Mouse (Mus musculus): ENCODE results near the gene Chga.

Chga gene

DNA sequence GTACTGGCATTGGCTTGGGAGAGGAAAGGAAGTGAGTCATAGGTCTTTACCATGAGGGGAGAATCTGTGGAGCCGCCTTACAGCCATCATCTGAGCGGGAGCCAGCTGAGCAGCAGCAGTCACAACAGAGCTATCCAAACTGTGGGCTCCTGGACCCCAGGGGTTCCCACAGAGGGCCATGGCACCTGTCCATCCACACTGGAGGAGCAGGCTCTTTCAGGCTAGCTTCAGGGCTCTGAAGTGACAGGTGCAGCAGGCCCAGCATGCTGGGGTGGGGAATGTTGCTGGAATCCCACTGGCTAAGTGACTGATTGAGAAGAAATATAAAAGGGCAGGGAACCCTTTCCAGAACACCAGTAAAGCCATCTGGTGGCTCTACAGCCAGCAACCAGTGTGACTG, 12.2 kb downstream of the Chga start:
- DNase-seq, result no peak

DNA sequence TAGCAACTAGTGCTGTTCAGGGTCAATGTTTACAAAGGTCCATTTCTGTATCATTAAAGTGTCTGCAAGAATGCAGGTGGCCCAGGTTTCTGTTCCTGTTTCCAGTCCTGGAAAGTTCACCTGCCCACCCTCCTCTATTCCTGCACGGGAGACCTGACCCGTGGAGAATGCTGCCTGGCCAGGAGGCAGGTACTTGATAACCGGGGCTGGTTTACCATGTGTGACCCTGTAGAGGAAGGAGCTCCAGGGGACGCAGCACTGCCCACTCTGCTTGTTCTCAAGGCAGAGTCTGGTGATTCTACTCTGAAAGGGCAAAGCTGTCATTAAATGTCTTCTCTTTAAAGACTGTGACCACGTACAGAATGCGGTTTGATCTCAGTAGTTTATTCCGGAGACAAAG, 13.4 kb downstream of the Chga start:
- DNase-seq, result no peak

DNA sequence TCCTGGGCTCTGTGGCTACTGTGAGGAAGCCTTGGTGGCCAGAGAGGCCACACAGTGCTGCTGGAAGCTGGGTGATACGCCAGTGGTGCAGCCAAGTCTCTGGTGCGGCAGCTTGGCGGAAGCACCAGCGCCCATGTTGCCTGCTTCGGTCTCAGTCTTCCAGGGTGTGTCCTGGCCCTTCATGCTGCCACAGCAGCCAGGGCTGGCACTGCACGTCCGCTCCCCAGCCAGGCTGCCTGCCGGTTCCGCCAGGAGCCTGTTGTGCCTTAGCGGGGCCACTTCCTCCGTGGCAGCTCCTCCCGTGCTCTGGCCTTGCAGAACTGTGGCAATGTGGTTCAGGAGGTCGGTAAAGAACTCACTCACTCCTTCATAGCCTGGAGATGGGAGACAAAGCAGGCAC, 15.3 kb downstream of the Chga start:
- no peak for DNase-seq

DNA sequence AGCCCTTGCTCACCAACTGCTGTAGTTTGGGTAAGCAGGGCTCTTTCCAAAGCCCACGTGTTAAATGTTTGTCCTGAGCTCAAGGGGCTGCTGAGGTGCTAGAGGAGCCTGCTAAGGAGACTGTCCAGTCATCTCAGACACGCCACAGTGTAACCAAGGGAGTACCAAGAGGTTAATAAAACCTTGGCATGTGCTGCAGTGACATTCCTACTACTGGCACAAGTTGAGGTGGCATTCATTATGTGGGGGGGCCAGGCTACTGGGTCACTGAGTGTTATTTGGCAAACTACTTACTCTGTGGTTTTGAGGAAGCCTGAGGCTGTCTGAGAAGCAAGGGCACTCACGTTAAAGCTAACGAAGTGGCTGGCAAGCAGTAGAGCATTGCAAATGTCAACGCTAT, 16.0 kb downstream of the Chga start:
- no peak for DNase-seq

DNA sequence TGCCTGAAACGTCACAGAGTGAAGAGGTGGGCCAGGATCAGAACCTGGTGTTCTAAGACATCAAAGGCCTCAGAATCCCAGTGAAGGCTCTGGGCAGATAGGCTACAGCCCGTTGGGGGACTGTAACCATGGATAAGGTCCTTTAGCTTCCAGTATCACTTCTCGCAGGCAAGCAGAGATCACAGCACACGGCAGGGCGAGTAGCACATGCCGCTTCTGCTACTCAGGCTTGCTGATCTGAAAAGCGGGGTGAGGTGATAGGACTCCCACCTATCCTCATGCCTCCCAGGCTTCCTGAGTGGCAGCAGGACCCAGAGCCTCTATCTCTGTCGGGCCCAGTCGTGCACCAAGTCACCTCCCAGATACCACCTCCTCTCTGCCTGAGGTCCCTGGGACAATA, 16.9 kb downstream of the Chga start:
- no peak for DNase-seq

DNA sequence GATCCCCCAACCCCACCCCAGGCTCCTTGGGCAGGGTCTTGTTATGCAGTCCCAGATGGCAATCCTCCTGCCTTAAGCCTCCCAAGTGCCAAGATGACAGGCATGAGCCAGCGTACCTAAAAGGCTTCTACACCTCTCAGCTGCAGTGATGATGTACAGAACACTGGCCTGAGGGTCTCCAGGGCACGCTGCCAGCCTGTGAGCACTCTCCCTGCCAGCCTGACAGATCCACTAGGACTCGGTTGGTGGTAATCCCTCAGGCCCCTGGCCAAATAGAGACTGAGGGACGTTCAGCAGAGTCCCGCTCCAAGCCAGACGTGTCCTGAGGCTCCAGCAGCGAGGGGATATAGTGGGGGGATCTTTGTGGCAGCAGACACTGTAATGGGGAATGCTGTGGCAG, 18.3 kb downstream of the Chga start:
- DNase-seq, result no peak

DNA sequence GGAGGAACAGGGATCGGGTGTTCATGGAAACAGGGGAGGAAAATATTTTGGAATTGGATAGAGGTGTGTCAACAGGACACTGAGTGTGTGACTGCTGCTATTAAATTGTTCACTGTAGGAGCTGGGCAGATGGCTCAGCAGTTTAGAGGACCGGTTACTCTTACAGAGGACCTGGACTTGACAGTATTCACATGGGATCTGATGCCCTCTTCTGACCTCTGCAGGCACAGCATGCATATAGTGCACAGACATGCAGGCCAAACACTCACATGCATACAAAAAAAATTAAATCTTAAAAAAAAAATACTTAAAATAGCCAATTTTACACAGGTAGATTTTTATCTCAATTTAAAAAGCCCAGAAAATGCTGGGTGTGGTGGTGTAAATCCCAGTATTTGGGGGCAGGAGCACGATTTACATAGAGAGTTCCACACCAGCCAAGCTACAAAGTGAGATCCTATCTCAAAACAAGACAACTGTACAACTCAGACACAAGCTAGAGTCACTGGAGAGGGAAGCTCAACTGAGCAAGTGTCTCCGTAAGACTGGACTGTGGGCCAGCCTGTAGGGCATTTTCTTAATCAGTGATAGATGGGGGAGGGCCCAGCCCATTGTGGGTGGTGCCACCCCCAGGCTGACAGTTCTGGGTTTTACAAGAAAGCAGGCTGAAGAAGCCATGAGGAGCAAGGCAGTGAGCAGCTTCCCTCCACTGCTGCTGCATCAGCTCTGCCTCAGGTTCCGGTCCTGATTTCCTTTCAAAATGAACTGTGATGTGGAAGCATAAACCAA, 21.0 kb downstream of the Chga start:
- DNase-seq, result peak; percentile 55

DNA sequence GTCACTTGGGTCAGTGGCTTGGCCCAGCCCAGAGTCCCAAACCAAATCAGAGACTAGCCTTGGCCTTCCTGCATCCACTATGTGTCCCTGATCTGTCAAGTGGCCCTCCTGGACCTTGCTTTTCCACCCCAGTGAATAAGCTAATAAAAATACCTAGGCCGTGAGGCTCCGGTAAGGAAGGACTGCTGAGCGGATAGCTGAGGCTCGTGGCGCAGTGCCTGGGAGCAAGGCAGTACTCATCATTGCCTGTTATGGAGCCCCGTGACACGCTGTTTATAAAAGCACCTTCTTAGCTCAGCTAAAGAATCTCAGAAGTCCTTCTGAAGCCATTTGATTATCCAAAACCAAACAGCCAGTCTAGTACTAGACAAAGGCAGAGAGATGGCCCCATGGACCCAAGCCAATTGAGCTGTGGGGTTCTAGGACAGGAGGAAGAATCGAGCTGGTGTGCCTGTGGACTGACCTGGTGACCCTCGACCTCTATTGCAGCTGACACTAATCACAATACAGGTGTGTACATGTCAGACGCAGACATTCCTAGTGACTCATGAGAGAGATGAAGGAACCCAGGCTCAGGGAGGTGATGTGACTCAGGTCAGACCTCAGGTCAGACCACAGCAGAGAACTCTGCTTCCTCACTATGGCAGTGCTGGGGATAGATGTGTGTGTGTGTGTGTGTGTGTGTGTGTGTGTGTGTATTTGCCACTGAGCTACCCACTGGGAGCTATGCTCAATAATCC, 22.1 kb downstream of the Chga start:
- DNase-seq, result no peak

DNA sequence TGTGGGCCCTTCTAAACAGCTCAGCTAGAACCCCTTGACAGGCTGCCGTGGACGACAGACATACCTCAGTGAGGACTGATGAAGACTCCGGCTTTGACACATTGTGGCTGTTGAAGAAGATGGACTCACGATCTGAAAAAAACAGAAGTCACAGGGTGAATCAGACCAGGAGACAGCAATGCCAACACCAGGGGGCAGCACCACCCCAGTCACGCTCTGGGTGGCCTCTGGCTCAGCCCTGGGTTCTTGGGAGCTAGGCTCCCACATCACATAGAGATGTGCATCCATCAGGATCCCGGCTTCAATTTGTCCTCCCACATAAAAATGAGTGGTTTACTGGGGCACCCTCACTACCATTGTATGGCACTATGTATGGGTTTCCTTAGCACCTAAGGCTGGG, 24.3 kb downstream of the Chga start:
- DNase-seq, result peak; percentile 92

DNA sequence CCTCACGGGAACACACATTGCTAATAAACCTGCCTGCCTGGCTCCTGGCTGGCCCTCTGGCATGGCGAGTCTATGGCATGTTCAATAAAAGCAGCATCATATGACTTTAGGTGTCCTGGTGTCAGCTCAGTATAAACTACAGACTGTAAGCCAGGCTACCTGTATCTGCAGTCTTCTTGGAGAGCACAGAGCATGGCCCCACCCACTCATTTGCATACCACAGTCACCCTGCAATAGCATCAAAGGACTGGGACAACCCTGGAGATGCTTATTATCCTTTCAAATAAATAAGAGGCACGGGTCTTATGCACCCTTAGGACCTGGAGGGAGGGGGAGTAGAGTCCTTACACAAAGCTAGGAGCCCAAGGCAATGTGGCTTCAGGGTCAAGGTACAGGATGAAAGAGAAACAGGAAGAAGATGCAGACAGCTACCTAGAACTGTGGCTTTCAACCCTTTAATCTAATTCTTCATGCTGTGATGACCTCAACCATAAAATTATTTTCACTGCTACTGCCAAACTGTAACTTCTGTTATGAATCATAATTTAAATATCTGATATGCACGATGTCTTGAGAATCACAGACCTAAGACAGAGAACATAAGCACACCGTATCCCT, 26.9 kb downstream of the Chga start:
- no peak for DNase-seq

DNA sequence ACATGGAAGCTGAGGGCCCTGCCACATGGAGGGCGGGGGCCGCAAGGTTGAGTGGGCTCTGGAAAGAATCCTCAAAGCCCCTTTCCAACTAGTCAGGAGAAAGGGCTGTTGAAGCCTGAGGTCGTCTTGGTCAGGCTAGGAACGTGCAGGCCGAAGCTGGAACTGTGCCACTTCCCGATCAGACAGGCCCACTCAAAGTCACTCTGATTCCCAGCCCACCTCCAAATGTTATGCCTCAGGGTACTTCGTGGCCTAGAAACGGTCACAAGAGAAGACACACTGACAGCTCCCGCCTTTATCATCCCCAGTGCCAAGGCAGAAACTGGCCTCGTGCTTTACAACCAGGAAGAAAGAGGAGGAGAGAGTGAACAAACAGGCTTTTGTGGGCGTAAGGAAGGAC, 27.7 kb downstream of the Chga start:
- DNase-seq, result no peak

DNA sequence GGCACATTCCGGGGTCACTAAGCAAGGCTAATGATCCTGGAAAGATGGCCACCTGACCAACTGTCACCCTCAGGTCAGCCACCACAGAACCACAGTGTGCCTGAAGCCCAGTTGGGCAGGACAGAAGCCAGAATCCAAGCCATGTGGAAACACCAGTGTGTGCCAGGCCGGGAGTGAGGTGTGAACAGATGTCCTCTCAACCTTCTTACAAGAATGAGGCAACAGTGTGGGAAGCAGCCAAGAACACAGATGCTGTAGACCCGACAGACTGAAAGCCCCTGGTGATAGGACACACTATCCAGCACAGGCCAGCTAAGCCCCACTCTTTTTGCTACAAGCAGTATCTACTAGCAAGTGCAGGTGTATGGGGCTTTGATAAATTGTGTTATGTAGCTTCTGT, 30.6 kb downstream of the Chga start:
- DNase-seq, result no peak

DNA sequence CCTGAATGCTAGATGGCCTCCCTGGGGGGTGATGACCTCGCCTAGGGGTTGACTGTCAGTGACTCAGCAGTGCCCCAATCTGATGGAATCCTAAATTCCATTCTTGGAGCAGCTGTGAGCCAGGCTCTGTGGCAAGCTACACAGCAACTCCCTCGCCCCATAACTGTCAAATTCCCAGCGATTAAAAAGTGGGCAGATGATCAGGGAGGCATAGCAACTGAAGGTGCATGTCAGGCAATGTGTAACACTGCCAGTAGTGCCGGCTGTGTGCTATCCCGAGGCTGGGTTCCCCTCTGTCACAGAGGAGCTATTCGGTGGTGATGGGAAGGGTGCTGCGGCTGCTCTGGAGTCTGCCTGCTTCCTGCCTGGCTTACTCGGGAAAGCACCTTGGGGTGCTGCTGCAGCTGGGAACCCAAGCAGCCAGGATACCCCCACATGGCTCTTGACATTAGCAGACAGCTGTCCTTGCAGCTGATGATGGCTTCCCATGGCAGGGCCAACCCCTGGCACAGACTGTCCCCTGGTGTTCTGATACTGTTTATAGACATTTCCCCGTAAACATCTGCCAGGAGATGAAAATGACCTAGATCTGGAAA, 31.6 kb downstream of the Chga start:
- DNase-seq, result no peak

DNA sequence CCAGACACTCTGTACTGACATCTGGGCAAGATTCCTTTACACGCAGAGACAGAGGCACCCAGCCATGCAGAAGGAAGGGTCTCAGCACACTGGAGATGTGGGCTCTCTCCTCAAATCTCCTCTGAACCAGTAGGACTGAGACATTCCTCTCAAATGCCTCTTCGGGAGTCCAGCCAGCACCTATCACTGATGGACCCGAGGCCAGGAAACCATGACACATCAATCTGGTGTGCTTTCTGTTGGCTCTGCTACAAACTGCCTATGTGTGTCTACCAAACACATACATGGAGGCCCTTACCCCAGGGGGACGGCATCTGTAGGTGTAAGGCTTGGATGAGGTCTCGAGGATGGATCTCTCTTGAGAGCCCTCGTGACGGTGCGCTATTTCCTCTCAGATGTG, 32.3 kb downstream of the Chga start:
- DNase-seq, result no peak

DNA sequence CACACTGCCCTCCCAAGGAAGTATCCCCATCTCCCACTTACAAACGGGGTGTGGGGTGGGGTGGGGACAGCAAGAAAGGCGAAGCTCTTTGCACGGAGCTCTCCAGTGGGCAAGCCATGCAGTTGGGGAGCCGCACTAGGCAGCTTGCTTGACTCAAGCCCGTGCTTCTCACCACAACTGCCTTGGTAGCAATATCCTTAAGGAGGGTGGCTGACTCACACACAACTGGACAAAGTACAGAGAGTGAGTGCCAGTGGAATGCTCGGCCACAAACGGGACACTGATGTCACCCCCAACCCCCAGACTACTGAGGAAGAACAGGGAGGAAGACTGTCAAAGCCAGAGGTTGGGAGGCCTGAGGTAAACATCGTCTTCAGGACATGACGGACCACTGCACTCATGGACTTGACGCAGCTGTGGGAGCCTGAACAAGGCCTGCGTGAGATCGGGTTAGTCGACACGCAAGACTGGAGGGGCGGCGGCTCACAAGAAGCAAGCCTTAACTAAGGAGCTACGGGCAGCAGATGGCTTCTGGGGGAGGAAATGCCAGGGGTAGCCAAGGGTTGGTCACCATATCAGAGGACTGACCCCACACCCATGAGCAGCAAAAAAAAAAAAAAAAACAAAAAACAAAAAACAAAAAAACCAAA, 36.1 kb downstream of the Chga start:
- DNase-seq, result no peak

DNA sequence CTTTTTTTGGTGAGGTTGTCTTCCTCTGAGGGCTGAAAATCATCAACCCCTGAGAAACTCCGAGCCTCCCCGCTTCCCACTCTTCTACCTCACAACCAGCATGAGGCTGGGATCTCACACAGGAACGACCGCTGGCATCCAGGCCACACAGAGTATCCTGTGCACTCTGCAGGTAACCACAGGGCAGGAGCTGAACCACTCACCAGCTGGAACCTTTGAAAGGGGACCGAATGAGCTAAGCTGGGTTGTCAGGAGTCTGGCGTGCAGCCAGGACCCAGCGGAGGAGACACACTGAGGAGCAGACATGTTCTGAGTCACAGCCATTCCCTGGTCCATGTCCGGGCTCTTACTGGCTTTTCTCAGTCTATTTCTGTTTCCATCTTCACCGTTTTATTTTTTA, 38.9 kb downstream of the Chga start:
- peak; percentile 74 for DNase-seq

DNA sequence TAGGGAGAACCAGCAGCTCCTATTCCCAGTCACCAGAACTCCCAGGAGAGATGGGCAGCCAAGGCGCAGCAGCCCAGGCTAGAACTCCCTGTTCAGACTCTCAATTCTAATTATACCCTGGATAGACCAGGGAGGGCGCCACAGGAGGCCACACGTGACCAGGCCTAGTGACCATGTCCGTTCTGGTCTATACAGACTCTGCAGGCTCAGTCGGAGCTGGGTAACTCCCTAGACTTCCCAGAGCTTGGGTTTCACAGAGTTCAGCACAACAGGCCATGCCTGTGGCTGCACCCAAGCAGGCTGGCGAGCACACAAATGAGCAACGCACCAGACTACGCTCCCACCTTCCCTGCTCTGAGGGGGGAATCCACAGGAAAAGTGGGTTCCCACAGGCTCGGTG, 39.9 kb downstream of the Chga start:
- DNase-seq, result no peak

DNA sequence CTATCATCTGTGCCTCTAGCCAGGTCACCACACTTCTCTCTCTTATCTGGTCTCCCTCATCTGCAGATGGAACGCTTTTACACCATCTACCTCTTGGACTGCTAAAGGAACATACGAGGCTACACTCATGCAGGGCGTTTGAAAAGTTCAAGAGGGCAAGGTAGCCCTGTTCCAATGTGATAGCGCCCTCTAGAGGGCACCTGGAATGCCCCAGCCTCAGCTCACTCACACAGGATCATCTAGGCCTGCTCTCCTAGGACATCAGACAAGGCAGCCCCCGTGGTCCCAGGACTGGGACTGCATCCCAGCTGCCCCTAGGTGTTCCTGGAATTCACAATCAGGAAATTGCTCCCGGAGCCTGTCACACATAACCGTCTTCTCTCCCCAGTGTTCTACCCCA, 41.6 kb downstream of the Chga start:
- peak; percentile 39 for DNase-seq

DNA sequence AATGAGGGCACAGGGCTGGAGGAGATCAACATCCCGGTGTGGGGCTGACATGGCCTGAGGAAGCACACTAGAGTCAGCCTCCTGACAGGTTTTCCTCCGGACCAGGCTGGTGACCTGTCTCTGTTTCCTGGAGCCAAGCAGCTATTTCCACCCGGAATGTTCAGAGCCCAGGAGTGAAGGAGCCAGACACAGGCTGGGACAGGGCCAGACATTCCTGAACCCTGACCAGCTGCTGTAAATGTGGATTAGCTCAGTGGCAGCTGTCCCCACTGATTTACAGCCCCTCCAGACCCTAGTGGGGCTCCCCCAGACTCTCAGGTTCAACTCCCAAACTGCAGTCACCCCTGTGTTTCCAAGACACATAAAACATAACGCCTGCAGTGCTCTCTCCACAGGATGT, 42.7 kb downstream of the Chga start:
- DNase-seq, result peak; percentile 79

DNA sequence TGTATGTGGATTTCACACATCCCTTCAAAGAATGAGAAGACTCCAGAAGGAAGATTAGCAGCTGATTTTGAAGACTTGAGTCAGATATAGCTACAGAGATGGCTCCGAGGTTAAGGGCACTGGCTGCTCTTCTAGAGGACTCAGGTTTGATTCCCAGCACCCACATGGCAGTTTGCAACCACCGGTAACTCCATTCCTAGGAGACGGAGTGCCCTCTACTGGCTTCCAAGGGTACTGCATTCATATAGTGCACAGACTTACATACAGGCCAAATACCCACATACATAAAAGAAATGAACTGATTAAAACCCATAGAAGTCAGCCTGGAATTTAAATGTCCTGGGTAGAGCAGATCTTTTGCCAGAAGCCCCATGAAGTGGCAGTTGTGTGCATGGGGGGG, 43.8 kb downstream of the Chga start:
- DNase-seq, result no peak

DNA sequence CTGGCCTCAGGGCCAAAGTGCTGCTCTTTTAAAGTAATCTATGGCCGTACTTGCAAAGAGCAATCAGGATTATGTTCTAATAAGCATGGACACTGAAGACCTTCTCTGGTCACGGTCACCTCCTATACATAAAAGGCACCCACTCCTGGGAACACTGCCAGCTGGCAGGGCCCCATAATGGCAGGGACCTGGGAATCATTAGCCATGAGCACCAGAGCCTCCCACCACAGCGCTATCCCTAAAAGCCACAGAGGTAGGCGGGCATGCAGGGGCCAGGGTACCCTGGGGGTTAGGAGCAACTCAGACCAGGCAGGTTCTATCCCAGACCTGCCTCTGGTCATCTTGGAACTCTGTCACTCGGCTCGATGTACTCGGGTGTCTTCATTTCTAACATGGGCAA, 45.0 kb downstream of the Chga start:
- DNase-seq, result peak; percentile 83

DNA sequence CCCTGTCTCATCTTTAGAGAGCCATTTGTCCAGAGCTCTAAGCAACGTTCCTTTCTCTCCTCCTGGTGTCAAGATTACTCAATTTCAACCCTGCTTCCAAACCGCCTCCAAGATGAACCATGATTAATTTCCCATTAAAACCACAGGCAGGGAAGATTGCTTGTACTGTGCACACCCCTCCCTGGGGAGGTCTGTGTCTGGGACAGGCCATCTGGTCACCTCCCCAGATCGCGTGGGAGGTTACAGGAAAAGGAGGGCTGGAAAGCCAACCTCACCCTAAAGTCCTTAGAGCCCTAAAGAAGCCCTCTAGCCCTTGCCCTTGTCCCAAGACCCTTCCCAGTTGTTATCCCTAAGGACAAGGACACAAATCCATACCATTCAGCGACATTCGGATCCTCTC, 45.6 kb downstream of the Chga start:
- no peak for DNase-seq

DNA sequence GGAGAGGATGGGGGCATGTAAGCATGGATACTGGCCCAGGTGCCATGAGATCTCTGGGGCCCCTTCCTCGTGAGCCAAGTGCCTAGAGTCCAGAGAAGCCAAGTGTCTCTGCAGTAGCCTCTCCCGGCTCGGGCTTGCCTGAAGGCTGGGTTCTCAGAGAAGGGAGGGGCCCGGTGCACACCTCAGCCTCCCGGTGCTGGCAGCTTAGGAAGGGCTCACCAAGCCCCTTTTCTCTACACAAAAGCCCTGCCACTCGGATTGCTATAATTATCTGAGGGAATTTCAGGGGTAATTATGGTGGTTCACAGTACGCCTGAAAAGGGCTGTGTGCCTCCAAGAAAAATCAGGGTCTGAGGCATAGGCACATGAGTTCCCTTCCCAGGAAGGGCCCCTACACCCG, 47.1 kb downstream of the Chga start:
- no peak for DNase-seq
